8 mouse cellular contexts compared by ENCODE assay signal in genomic region chr3:65974232-65975058, GRCm38 (mm10). TPM values are rescaled to one million over a fixed set of nuclear protein-coding genes. Genes with fewer than 3 reads are reported as not detected.
DNase-seq lines count a peak whose midpoint lies in the region; ATAC-seq lines count a peak whose summit lies in the region.

No protein-coding gene starts in this region.

- no peaks in the 10 kb centered on the region for H3K9me3 ChIP-seq in heart, embryonic 14.5 days (ENCODE audit: control insufficient read depth, low read length)
- H3K9me3 ChIP-seq in liver, embryonic 13.5 days (replicated peaks) = no peaks in the 10 kb centered on the region
- no peaks in the 10 kb centered on the region for H3K9me3 ChIP-seq in stomach, embryonic 16.5 days (replicated peaks; ENCODE audit: control insufficient read depth, low read length)

- no peaks in the 10 kb centered on the region for H3K36me3 ChIP-seq in heart, embryonic 14.5 days (ENCODE audit: control insufficient read depth, insufficient read depth, low read length)
- no peaks in the 10 kb centered on the region for H3K36me3 ChIP-seq in liver, embryonic 13.5 days
- H3K36me3 ChIP-seq in stomach, embryonic 16.5 days (ENCODE audit: control insufficient read depth, insufficient read depth, low read length) = no peaks in the 10 kb centered on the region

- H3K27me3 ChIP-seq in heart, embryonic 14.5 days (ENCODE audit: control insufficient read depth, insufficient read depth, low read length) = no peaks in the 10 kb centered on the region
- no peaks in the 10 kb centered on the region for H3K27me3 ChIP-seq in liver, embryonic 13.5 days
- no peaks in the 10 kb centered on the region for H3K27me3 ChIP-seq in stomach, embryonic 16.5 days (ENCODE audit: control insufficient read depth, insufficient read depth, low read length)

- WGBS in heart, embryonic 14.5 days = under 1% methylated on average over 39 of the region's 43 CpGs
- under 1% methylated on average over 43 of the region's 43 CpGs for WGBS in liver, embryonic 13.5 days (ENCODE audit: insufficient replicate concordance)
- WGBS in stomach, embryonic 16.5 days = under 1% methylated on average over 43 of the region's 43 CpGs

- peak overlapping the region; percentile 80 for H3K4me2 ChIP-seq in heart, embryonic 14.5 days (ENCODE audit: low read length)
- peak overlapping the region; percentile 84 for H3K4me2 ChIP-seq in liver, embryonic 13.5 days
- peak overlapping the region; percentile 74 for H3K4me2 ChIP-seq in stomach, embryonic 16.5 days (ENCODE audit: low read depth, low read length)

- H3K4me1 ChIP-seq in heart, embryonic 14.5 days (ENCODE audit: control insufficient read depth in 2 of 2, insufficient read depth in 2 of 2, low read length in 2 of 2) = peaks cover 2 to 10% of the 10 kb centered on the region in 2 experiments; a peak in 3 of 4 replicates
- peaks cover 37% of the 10 kb centered on the region for H3K4me1 ChIP-seq in liver, embryonic 13.5 days (replicated peaks)
- H3K4me1 ChIP-seq in stomach, embryonic 16.5 days (ENCODE audit: control insufficient read depth, insufficient read depth, low read length) = peaks cover 13% of the 10 kb centered on the region

- peak overlapping the region; percentile 75 for H3K9ac ChIP-seq in heart, embryonic 14.5 days (ENCODE audit: low read length)
- peak overlapping the region; percentile 80 for H3K9ac ChIP-seq in liver, embryonic 13.5 days
- H3K9ac ChIP-seq in stomach, embryonic 16.5 days (ENCODE audit: low read length) = peak overlapping the region; percentile 82

- H3K4me3 ChIP-seq in heart, embryonic 14.5 days (ENCODE audit: control insufficient read depth in 1 of 2, insufficient read depth in 1 of 2, low read depth in 1 of 2, low read length in 2 of 2) = peak overlapping the region; percentile 53 to 77
- H3K4me3 ChIP-seq in liver, embryonic 13.5 days (replicated peaks) = peak overlapping the region; percentile 71
- peak overlapping the region; percentile 61 for H3K4me3 ChIP-seq in stomach, embryonic 16.5 days (replicated peaks; ENCODE audit: low read length)

- ATAC-seq in erythroid progenitor cell, adult 5-6 weeks (replicated peaks; ENCODE audit: low FRiP score, poor library complexity, severe bottlenecking) = peak; percentile 97
- ATAC-seq in heart, embryonic 14.5 days (ENCODE audit: insufficient number of reproducible peaks, insufficient read depth, low FRiP score, low read depth) = peak; percentile 95
- ATAC-seq in liver, embryonic 13.5 days (ENCODE audit: low read depth) = peak; percentile 96
- peak; percentile 96 for ATAC-seq in stomach, embryonic 16.5 days (ENCODE audit: insufficient read depth, low FRiP score)

- peak; percentile 96 for DNase-seq in CD4-positive helper T cell, adult 2 months (ENCODE audit: low read depth, low spot score)
- DNase-seq in brain, embryonic 18.5 days (ENCODE audit: low read depth, low spot score) = peak; percentile 88
- peak; percentile 99 for DNase-seq in kidney, postnatal 14 days
- DNase-seq in liver, embryonic 13.5 days = peak; percentile 98
- DNase-seq in neural tube, embryonic 10.5 days (ENCODE audit: extremely low spot score, low spot score) = peak; percentile 99

- H3K27ac ChIP-seq in heart, embryonic 14.5 days (replicated peaks in 1 of 2; ENCODE audit: control insufficient read depth in 1 of 2, insufficient read depth in 1 of 2, low read depth in 2 of 2, low read length in 2 of 2) = peak overlapping the region; percentile 99 to 100
- H3K27ac ChIP-seq in liver, embryonic 13.5 days = peak overlapping the region; percentile 93
- peak overlapping the region; percentile 99 for H3K27ac ChIP-seq in stomach, embryonic 16.5 days (ENCODE audit: low read length)

RNA-seq across cellular contexts. Expression of gene Ccnl1, which starts 16.4 kb away (rescaled TPM):
- 158 and 173 TPM in 2 replicates for total RNA-seq in erythroid progenitor cell, adult 5-6 weeks (2015; ENCODE audit: low replicate concordance)
- 199 and 276 TPM in 2 replicates for total RNA-seq in erythroid progenitor cell, adult 5-6 weeks (2017; ENCODE audit: low replicate concordance)
- polyA plus RNA-seq in heart, embryonic 14.5 days (2014; fragmentation: Nextera tagmentation; extraction: Ambion mirVana) = 76.4 and 77.4 TPM in 2 replicates
- 49.9 and 54.6 TPM in 2 replicates for polyA plus RNA-seq in liver, embryonic 13.5 days (2015; fragmentation: Nextera tagmentation; extraction: Ambion mirVana)
- 97.3 and 100 TPM in 2 replicates for polyA plus RNA-seq in stomach, embryonic 16.5 days (2015; fragmentation: Nextera tagmentation; extraction: Ambion mirVana)

Comparison
In these comparisons a context has a peak if more than half of its experiments do, and no peak if none do; other contexts are left out.
1. Peak in every context shown above with its lines: DNase-seq, ATAC-seq, H3K4me3 ChIP-seq and H3K27ac ChIP-seq.